Comparison of ENCODE assay signal across 9 mouse cellular contexts in genomic region chr1:120795245-120795644, GRCm38 (mm10).
A peak's percentile ranks its signal among the peaks of the same experiment; 100 is the strongest.
DNase-seq lines count a peak whose midpoint lies in the region; ATAC-seq and TF ChIP-seq lines count a peak whose summit lies in the region.
"Had no signal": no experiment of that assay in that cellular context is flagged by ENCODE, and none has a peak within 500 bp of the region (broad histone marks: within the 10 kb centered on the region; RNA-seq: fewer than 3 reads in every experiment).

No protein-coding gene starts in this region.

- no peaks in the 10 kb centered on the region for H3K79me2 ChIP-seq in liver, adult 2 months (ENCODE audit: control insufficient read depth, insufficient read depth, low read length)

- no peaks in the 10 kb centered on the region for H3K27me3 ChIP-seq in liver, adult 2 months (ENCODE audit: control insufficient read depth, insufficient read depth, low read length)
- no peaks in the 10 kb centered on the region for H3K27me3 ChIP-seq in liver, embryonic 11.5 days (replicated peaks; ENCODE audit: control insufficient read depth, insufficient read depth, low read length)
- H3K27me3 ChIP-seq: megakaryocyte, embryonic 14.5 days had no signal

- no peak overlapping the region for H3K4me2 ChIP-seq in liver, embryonic 11.5 days

- TF ChIP-seq POLR2A in liver, adult 2 months (IDR thresholded peaks at IDR 0.05; ENCODE audit: extremely low read depth, insufficient read depth, low read length) = no peak

- H3K4me3 ChIP-seq in liver, adult 2 months (ENCODE audit: insufficient read depth, low read depth, low read length) = no peak overlapping the region
- no peak overlapping the region for H3K4me3 ChIP-seq in liver, embryonic 11.5 days (ENCODE audit: low read depth, low read length)
- H3K4me3 ChIP-seq: megakaryocyte, embryonic 14.5 days had no signal

- 73% methylated on average over 14 of the region's 14 CpGs for WGBS in liver, adult 2 months
- whole genome bisulfite sequencing in liver, embryonic 11.5 days = 71% methylated on average over 14 of the region's 14 CpGs

- ATAC-seq in liver, embryonic 11.5 days (replicated peaks; ENCODE audit: low FRiP score) = no peak
- ATAC-seq in megakaryocyte, adult 5-6 weeks (ENCODE audit: poor library complexity, severe bottlenecking) = no peak

- DNase-seq in adrenal gland, postnatal 14 days = peak; percentile 6
- no peak for DNase-seq in adrenal gland, postnatal 36 days
- no peak for DNase-seq in liver, adult 2 months (ENCODE audit: extremely low read depth, low read depth, low spot score)
- DNase-seq in liver, embryonic 11.5 days (ENCODE audit: low spot score) = no peak
- peak; percentile 15 to 56 for DNase-seq in layer of hippocampus, adult 8-10 months (ENCODE audit: low spot score in 2 of 2)
- DNase-seq in right cerebral cortex, adult 2 months (ENCODE audit: low spot score in 2 of 2) = peak; percentile 19 to 50
- DNase-seq in urinary bladder, postnatal 4 days (ENCODE audit: low spot score in 2 of 2) = no peak

- no peaks in the 10 kb centered on the region for H3K9me3 ChIP-seq in liver, embryonic 11.5 days (ENCODE audit: control insufficient read depth, low read length)

- H3K36me3 ChIP-seq in liver, adult 2 months (ENCODE audit: control insufficient read depth, insufficient read depth, low read length) = no peaks in the 10 kb centered on the region
- H3K36me3 ChIP-seq in liver, embryonic 11.5 days (ENCODE audit: control insufficient read depth, insufficient read depth, low read length) = no peaks in the 10 kb centered on the region

- H3K9ac ChIP-seq in liver, adult 2 months (ENCODE audit: low read depth, low read length) = no peak overlapping the region
- H3K9ac ChIP-seq in liver, embryonic 11.5 days (ENCODE audit: low read depth, low read length) = no peak overlapping the region

- H3K27ac ChIP-seq in liver, adult 2 months (replicated peaks; ENCODE audit: insufficient read depth, low read depth, low read length) = no peak overlapping the region
- no peak overlapping the region for H3K27ac ChIP-seq in liver, embryonic 11.5 days (ENCODE audit: low read depth, low read length)

- H3K4me1 ChIP-seq in liver, adult 2 months (ENCODE audit: control insufficient read depth, insufficient read depth, low read length) = no peaks in the 10 kb centered on the region
- no peaks in the 10 kb centered on the region for H3K4me1 ChIP-seq in liver, embryonic 11.5 days (replicated peaks; ENCODE audit: control insufficient read depth, insufficient read depth, low read length)
- H3K4me1 ChIP-seq: megakaryocyte, embryonic 14.5 days had no signal

- TF ChIP-seq CTCF in liver, adult 2 months (IDR thresholded peaks at IDR 0.05; ENCODE audit: low read depth, low read length) = peak; percentile 12; the same call in 1 of the 2 replicates

Comparison
In these comparisons a context has a peak if more than half of its experiments do, and no peak if none do; other contexts are left out.
1. DNase-seq: peak in adrenal gland, postnatal 14 days (single experiment), layer of hippocampus, adult 8-10 months (2 of 2) and right cerebral cortex, adult 2 months (2 of 2); none in adrenal gland, postnatal 36 days (0 of 2), liver, adult 2 months (single experiment), liver, embryonic 11.5 days (single experiment) and urinary bladder, postnatal 4 days (0 of 2).